Mouse (Mus musculus) left cerebral cortex, adult 8-10 months (tissue): ENCODE data around the gene Ssbp3. TPM values are rescaled to one million over a fixed set of nuclear protein-coding genes. Genes with fewer than 3 reads are reported as not detected.
A peak's percentile ranks its signal among the peaks of the same experiment; 100 is the strongest.

ENCODE experiments used
- DNase-seq, 2 experiments: peaks; one replicate each; pipeline ENCODE4 v3.0.0; 2022; ENCODE audit warnings: low spot score in 2 of 2
- total RNA-seq, 4 experiments: library from RNA; stranded (reverse); gene quantifications; 2 replicates each; pipeline ENCODE4 v1.2.4; 2022

Gene Ssbp3
- total RNA-seq, 4 experiments from 2014 or later = 171 to 199 (median 187) TPM

DNA sequence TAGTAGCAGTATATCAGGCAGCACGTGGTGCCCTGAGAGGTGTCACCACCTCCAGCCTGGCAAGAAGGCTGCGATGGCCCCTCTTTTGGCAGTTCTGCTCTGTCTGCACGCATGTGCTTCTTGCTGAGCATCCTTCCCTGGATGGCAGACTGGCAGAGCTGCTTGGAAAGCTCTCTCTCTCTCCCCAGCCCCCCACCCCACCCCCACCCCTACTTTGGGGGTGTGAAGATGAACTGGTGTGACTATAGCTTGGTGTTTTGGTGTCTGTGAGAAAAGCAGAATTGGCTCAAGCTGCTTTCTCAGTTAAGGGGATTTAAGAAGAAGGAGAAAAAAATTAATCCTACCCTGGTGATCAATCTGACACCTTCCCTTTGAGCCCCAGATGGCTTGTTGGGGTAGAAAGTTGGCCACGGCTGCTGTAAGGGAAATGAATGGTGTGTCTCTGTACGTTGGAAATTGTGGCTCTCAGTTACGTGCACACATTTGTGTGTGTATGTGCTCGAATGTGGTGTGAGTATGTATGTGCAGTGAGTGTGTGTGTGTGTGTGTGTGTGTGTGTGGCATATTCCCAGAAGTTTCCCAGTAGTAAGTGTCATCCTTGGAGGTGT, 73.5 kb downstream of the Ssbp3 start:
- no peak for DNase-seq

DNA sequence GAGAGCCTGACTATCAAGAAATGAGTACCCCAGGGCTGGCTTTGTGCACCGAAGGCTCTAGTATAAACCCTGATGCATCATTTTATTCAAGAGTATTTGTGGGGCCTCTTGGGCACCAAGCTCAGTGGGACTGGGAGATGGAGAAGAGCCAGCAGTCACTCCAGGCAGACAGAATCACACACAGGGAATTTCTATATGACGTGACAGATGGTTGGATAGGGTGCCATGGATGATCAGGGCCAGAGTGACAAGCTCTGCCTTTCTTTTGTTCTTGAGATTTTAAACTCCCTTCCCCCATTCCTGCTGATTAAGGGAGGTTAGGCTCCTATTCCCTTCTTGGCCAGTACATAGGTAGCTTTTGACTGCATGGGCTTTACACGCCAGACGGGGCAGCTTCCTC, 74.8 kb downstream of the Ssbp3 start:
- no peak for DNase-seq

DNA sequence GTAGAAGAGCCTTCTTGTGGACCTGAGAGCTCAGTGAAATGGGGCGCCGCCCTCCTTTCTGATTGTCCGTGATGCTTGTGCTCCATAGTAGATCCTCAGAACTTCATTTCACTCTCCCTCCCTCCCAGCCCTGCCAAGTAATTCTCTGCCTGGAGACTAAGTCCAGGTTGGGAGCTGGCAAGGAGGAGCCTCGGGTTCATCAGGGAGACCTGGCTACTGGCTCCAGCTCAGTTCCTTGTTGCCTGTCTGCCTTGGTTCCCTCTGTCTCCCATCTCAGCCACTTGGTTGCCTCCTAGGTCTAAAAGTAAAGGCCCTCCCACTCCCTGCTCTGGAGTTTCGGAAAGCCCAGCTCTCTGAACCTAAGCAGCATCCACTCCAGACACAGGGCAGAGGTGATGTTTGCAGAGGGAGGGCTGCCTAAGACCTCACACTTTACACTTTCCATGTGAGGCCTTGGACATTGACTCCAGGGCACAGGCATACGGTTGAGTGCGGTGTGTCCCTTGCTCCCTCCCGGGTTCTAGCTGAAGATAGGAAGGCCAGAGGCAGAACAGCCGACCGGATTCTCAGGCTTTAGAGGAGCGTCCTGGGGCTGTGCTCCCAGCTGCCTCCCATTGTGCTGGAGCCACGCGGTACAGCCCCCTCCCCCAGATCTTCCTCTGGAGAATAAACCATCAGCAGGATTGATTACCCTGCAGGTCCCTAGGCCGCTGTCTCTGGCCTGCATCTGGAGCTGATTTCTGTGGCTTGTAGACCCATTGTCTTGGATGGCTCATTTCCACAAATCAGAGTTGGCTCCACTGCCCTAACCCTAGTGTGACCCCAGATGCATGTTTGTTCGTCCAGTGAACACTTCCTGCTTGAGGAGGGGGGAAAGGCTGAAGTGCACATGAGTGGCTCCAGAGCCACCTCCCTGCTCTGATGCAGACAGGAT, 75.7 kb downstream of the Ssbp3 start:
- DNase-seq = no peak

DNA sequence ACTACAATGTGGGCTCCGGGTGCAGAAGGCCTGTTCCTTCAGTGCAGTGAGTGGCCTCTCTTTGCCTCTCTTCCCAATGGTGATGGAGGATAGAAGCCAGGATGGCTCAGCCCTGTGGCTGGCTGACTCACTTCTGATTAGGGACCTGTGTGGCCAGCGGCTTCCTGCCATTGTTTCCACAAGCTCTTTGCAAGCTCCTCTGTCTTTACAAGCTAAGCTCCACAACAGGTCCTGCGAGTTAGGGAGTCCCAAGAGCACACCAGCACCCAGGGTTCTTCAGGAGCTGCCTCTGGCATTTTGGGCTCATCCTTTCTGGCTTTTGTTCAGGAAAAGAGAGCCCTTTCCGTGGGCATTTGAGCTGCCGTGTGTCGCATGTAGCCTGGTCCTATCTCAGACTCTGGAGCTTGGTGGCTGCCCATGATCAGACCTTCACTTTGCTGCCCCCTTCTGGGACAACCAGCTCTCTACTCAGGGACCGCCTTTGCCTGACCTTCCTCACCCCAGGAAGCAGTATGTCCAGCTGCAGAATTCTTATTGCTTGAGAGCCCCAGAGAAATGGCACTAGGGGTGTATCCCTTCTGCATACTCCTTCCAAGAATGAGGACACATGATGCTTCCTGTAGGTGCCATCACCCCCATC, 77.3 kb downstream of the Ssbp3 start:
- peak; percentile 50 for DNase-seq

DNA sequence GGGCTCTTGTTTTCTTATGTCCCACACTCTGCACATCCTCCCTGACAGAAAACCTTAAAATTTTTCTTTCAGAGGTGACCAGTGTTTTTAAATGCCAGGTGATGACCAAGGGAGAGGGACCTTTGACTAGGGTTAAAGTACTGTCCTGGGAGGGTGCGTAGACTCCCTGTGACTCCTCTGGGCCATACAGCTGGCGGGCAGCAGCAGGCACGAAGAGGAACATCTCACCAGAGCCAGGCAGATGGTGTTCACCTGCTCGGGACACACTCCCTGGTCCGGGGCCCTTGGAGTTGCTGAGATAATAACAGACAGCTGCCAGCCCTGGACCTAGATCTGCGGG, 78.4 kb downstream of the Ssbp3 start:
- no peak for DNase-seq

DNA sequence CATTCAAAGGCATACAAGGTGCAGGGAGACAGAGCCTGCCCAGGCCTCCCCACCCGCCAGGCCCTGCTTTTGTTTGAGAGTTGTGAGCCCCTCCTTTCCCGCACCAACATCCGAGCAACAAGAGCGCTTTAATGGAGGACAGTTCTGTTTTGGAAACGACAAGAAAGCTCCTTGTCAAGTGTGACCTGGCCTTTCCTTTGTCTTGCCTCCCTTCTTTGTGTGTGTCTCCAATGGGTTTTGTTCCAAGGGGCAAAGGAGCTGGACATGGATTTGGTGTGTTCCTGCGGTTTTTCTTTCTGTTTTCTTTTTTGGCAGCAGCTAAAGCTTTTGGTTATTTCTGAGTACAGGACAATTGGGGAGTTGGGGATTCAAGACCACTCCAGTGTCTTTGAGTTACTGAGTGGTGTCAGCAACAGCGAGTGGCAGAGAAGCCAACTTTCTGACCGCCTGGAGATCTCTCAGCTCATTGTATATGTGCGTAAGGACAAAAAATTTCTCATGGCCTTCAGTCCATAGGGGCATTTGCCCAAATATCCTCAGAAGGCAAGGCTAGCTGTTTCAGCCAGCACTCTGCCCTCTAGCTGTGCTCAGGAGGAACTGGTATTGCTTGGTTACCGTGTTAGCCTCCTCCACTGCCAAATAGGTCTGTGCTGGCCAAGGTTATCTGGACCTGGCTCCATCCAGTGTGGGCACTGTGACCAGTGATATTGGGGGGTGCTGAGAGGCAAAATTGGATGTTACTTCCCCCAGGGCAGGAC, 78.9 kb downstream of the Ssbp3 start:
- no peak for DNase-seq

DNA sequence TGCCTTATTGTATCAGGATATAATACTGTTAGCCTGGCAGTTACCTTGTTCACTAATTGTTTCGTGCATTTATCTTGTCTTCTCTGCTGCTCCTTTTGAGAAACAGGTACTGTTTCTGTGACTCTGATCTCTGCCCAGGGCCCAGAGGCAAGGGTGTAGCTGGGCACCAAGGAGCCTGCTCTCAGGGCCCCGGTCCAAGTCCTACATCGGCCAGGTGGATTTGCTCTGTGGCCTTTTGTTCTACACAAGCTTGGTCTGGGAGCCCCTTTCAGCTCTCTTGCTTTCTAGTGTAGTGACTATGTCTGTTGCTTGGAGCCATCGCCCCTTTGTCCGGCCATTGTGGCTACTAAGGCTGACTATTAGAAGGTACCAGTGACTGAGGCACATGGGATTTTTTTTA, 82.6 kb downstream of the Ssbp3 start:
- no peak for DNase-seq

DNA sequence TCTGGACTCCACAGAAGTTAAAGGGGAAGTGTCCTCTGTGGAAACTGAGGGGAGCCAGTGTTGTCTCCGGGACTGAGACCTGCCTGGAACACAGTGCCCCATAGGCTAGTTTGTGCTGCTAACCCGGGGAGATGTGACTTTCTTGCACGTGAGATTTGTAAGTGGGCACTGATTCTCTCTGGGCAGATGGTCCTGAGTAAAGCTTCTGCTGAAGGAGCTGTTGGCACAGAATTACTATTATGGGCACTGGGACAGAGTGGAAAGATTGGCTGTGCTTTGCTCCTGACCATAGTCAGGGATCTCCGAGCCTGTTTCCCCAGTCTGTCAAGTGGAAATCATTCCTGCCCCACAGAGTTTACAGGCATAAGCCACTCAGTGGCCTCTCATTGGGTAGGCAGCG, 83.8 kb downstream of the Ssbp3 start:
- no peak for DNase-seq

DNA sequence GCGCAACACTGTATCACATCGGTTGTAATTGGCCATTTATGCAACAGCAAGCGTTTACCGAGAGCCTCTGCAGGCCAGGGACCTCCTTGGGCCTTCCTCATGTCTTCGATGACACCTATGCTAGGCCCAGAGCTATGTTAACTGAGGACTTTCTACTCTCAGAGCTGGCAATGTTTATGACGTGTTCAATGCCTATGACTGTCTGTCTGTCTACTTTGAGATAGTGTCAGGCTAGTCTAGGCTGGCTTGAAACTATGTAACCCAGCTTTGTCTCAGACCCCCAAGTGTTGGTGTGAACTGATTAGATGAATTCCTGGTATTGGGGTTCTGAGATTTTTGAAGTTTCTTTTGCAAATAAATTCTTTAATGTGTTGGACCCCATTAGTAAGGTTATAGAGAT, 84.6 kb downstream of the Ssbp3 start:
- no peak for DNase-seq

DNA sequence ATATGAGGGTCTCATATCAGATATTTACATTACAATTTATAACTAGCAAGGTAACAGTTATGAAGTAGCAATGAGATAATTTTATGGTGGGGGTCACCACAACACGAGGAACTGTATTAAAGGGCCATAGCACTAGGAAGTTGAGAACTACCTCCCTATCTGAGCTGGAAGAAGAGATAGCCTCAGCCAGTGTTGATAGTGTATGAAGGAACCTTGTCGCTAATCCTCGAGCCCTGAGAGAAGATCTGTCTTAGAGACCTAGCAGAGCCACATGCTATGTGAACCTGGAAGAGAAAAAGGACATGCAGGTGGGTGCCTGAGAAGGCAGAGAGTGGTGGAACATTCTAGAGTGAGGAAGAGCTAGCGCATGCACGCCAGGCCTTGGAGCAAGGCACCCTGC, 85.0 kb downstream of the Ssbp3 start:
- DNase-seq = no peak

DNA sequence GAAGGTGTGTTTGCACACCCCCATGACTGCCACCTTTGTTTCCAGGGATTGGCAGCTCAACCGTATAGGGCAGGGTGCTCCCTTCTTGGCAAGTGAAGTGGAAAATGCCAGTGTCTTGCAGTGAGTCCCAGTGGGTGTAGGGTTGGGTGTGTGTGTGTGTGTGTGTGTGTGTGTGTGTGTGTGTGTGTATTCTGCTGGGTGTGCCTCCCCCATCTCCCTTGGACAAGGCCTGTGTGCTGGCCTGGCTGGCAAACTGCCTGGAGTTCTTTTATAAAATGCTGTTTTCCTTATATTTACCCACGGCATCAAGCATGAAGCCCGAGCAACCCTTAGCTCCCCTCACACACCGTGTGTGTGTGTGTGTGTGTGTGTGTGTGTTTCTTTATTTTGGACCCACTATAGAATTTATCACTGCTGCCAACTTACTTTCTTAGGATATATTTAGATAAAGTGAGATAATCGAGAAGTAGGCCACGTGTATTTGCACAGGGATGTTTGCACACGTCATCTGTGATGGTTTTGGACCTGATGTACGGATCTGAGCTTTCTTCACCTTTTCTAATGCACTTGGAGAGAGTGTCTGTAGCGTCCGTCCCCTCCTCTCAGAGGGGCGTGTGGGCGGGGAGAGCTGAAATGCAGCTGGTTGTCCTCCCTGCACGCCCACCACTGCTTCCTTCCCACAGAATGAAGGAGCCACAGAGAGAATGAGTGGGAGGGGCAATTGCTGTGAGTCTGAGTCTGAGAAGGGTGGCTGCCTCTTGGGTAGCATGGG, 86.0 kb downstream of the Ssbp3 start:
- DNase-seq = peak; percentile 34 to 86

DNA sequence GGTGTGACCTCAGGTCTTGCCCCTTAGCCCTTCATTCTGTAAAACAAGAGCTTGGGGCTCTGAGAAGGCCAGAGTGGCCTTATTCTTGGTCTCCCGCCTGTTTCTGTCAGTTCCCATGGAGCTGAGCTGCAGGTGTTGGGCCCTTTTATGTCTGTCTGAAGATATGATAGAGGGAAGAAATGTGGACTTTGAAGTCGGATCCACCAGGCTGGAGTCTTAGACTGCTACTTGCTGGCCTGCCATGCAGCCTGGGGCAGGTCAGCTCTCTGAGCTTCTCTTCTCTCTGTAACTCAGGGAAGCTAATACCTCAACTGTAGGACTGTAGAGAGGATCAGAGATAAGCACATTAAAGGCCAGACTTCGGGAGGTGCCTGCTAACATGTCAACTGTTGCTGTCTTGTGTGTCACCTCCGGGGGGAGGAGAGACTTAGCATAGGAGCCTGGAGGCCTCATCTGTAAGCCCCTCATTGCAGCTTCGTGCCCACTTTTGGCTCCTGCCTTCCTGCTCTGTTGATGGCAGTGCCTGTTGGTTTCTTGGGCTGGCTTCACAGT, 90.8 kb downstream of the Ssbp3 start:
- no peak for DNase-seq

DNA sequence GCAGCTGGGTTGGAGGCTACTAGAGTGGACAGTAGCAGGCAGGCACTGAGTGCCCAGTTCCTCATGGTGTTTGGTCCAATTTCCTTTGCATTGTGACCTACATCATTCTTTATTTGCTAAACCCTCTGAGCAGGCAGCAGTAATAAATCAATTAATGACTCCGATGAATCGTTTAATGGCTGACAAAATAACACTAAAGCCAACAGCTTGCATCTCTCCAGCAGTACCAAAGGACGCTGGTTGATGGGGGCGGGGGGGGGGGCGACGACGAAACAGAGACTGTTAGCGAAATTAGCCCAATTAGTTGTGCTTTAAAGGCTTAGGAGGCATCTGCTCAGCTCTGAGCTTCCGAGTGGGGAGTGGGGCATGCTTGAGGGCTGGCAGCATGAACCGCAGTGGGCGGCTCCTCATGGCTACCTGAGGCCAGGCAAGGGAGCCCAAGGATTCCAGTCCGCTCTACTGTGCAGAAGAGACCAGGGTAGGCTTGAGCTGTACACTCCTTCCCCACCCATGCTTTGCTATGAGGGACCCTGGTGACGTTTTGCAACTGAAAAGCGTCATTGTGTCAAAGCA, 91.5 kb downstream of the Ssbp3 start:
- no peak for DNase-seq

DNA sequence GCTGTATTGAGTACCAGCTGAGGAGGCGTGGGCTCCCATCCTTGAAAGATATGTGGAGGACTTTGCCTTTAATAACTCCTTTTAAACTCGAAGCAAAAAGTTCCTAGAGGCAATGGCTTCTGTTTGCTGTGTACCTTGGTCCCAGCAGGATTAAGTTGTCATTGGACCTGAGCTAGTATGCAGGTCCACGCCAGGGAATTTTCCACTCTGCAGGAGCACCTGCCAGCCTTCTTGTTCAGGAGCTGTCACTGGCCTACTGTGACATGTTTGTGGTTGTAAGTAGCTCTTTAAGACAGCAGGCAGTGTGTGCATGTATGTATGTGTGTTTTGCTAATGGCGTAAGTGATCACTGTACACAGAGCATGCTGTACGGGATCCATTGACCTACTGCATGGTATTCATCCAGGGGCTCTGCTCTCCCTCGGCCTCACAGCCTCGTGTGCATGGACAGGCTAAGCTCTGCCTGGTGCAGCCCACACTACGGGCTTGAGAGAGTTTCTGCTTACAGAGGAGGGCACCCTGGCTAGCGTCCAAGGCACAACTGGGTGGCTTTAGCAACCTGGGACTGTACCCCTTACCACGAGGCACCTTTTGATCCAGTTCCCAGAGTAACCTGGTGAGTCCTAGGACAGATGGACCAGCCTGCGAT, 92.1 kb downstream of the Ssbp3 start:
- no peak for DNase-seq

DNA sequence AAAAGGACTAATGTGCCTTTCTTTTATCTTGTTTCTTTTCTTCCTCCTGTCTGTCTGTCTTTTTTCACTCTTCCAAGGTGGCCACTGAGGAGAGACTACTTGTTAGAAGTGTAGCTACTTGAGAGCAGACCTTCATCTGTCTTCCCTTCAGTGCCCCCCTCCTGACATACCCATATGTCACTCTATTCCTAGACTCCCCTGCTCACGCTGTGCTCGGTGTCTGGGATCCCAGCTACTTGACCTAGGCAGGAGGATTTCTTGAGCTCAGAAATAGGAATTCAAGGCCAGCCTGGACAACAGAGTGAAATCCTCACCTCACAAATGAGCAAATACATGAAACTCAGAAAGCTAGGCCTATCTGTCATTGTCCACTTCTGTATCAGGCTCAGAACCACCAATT, 92.7 kb downstream of the Ssbp3 start:
- DNase-seq = no peak

DNA sequence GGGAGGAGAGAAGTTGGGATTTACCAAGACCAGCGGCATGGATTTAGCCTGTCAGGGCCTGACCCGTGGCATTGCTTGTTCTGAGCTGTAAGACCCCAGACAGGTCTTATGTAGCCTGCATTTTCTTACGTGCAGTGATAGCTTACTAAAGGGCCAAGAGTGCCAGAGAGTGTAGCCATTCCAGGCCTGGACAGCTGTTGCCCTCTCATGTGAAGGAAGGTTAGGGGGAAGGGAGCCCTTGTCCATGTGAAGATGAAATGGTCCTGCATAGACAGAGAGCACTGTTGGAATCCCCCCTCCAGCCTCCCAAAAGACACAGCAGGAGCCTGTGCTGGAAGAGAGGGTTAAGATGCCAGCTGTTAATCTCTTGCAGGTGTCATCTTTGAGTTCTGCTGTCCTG, 93.3 kb downstream of the Ssbp3 start:
- no peak for DNase-seq

DNA sequence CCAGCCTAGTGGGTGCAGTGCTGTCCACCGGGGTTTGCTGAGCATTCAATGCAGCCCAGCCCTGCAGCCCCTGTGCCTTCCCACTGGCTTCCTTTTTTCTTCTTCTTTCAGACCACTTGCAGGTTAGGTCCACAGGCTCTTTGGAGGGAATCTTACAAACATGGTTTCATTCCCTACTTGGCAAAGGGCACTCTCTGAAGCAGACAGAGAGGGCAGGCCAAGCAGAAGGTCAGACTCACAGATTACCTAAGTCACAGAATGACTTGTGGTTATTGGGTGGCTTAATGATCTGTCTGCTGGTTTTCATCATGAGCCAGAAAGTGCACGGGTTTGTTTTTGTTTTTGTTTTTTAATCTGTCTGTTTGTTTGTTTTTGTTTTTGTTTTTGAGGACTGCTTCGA, 93.8 kb downstream of the Ssbp3 start:
- no peak for DNase-seq

DNA sequence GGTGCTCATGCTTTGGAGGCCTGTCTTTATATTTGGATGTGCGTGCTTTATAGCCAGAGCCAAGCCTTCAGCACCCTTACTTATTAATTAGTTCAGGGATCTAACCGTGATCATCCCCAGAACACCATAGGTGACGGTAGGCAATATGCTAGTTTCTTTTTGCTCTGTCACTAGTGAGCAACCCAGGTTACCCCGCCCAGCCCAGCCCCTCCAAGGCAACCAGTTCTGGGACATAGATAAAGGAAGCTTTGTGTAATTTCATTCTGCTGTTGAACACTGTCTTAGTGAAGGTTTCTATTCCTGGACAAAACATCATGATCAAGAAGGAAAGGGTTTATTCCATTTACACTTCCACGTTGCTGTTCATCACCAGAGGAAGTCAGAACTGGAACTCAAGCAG, 94.7 kb downstream of the Ssbp3 start:
- DNase-seq = no peak

DNA sequence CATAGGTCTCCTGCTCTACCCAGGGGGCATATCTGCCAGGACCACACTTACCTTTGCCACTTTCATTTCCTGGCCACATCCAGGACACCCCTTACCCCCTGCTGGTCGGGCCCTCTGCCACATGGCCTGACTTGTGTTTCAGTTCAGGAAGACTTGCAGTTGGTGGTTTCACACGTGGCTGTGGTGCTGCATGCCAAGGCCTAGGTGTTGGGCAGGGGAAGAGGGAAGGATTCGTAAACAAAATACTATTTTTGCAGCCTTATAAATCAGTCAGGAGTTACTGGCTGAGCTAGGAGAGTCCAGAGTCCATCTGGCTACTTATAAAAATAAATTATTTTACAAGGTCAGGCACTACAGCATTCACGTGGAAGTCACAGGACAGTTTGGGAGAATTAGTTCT, 95.7 kb downstream of the Ssbp3 start:
- DNase-seq = no peak

DNA sequence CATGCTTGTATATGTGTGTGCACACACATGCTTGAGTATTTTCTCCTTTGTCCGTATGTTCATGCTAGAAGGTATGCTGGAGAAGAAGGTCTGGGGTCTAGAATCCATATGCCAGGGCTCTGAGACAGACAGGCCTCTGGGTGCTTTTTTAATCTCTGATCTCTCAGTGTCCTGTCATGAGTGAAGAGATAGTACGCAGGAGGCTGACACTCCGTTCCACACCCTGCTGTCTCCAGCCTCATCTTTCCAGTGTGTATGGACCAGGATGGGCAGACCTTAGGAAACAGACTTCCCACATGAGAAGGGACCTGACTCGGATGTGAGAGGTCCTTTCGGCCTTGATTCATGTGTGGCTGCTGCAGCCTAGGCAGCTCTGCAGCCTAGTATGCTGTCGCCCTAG, 96.3 kb downstream of the Ssbp3 start:
- DNase-seq = no peak
